Mouse (Mus musculus) adrenal gland, postnatal 10 days (tissue): ENCODE measurements around the gene Gm20708. TPM values are rescaled to one million over a fixed set of nuclear protein-coding genes. Genes with fewer than 3 reads are reported as not detected.

ENCODE experiments used
- DNase-seq: peaks from one replicate; pipeline ENCODE4 v3.0.0; 2021; ENCODE audit warnings: mixed read lengths
- total RNA-seq, 2 experiments: library from RNA; stranded (reverse); gene quantifications; 2 replicates each; pipeline ENCODE4 v1.2.3; 2021

The Gm20708 gene
- total RNA-seq, 2 experiments from 2014 or later: 0.57 to 0.58 TPM

DNA sequence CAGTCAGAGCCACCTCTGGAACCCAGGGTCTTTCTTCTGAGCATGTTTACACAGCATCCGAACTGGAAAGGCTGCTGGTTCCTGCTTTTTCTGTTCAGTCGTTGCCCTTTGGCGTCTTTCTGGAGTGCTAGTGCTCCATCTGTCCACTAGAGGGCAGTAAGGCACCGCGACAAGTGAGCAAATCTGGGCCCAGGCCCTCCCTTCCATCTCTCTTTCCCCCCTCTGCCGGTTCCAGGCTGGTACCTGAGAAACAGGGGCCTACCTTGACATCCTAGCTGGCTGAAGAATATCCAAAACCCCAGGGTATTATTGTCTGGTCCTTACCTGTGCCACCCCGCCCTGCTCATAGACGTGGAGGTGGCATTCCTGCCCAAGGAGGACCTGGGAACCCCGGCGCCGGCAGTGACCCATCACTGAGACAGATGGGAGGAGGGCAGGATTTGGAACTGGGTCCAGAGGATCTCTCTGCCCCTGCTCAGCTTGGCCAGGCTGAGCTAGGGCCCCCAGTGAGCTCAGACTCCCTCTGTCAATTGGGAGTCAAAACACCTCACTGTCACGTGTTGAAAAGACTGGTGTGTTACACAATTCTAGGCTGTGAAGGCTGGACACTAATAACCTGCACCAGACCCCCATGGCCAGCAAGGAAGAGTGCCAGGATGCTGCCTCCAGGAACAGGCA lies 61.4 kb downstream of the Gm20708 start:
- peak; percentile 78 for DNase-seq

DNA sequence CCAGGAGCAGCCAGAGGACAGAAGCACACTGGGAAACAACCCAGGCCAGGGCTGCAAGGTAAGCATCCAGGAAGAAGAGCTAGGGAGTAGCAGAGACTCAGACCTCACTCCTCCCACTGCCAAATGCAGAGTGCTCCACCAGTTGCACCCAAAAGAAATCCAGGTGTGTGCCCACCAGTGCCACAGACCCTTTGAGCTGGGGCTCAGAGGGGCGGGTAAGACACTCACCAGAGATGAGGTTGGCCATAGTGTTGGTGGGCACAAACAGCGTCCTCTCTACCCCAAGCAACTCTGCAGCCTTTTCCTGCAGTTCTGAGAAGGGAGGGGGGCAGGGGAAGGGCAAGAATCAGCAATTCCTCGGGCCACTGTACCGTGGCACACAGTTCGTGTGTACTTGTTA lies 61.9 kb downstream of the Gm20708 start:
- no peak for DNase-seq

DNA sequence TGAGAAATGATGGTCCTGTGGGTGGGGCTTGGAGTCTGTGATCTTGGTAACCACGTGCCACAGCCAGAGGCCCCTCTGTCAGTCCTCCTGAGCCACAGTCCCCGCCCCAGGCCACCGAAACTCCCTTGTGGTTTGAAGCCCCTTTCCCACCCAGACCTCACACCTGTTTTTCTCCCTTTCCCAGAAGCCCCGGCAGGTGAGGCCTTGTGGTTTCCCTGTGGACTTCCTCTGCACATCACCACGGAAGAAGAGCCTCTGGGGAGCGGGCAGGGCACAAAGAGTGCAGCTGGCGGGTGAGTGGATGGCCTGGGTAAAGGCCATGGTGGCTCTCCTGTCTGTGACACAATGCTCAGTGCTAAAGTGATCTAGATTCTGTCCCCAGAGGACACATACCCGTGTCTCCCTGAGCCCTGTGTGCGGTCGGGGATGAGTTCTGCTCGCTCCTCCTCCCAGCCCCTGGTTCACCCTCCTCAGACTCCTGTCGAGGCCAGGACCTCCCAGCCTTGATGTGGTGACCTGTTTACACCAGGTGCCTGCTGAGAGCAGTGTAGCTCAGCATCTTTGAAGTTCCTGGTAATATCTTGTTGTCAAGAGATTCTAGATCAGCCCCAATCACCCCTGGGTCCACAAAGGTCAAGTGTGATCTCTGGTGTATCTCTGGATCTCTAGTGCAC lies 62.6 kb downstream of the Gm20708 start:
- DNase-seq: no peak

DNA sequence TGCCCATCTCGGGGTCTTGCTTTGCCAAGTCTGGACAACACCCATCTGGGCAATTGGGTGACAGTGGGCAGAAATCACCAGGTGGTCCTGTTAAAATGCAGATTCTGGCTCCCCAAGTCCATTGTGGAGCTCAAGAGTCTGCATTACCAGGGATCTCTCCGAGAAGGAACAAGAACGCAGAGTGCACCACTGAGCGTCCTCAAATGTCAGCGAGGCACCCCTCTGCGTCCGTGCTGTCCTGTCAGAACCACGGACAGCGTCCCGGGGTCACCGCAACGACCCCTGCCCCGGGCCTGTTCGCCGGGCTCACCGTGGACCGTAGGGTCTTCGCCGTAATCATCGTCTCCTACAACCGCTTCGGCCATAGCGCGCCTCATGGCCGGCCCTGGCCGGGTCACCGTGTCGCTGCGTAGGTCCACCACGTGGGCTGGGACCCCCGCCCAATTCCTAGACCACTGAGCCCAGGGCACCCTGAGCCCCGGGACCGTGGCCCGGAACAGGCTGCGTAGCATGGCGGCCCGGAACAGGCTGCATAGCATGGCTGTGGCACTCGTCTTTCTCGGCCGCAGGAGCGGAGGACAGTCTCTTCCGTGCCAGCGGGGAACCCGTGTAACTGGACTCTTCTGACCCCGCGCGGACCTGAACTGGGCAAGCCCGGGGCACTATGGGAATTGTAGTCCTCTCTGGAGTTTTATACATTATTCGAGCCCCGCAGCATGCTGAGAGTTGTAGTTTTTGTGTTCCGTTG lies 63.6 kb downstream of the Gm20708 start, which contains the start of gene Tha1:
Gene Tha1 (minus strand): TSS at position 621 of the 748 bp plus-strand sequence.
- peak; percentile 90 for DNase-seq

DNA sequence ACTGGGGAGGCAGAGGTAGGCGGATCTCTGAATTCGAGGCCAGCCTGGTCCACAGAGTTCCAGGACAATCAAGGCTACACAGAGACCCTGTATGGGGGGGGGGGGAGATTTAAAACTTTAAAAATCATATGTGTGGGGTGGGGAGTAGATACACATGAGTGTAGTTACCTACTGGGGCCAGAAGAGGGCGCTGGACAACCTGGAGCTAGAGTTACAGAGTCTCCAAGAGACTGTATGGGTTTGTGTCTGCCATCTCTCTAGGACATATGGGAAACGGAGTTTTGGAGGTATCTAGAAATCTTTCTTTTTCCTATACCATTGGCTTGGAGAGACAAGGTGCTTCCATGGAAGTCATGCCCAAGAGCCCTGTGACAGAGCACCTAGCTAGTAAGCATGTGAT lies 65.0 kb downstream of the Gm20708 start:
- no peak for DNase-seq

DNA sequence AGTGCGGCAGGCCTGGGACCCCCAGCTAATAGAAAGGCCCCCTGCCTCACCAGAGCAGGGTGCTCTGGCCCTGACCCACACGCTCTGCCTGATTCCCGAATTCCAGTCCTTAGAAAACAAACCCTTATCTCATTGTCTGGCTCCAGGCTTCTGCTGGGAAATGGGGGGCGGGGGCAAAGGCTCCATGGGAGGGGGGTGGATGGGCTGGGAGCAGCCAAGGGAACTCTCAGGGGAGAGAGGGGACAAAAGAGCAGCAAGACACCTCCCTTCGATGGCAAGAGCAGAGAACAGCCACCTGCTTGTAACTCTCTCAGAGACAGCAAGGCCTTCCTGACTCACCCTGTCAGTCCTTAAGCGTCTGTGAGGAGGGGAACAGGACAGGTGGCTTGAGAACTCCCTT lies 66.2 kb downstream of the Gm20708 start:
- no peak for DNase-seq

DNA sequence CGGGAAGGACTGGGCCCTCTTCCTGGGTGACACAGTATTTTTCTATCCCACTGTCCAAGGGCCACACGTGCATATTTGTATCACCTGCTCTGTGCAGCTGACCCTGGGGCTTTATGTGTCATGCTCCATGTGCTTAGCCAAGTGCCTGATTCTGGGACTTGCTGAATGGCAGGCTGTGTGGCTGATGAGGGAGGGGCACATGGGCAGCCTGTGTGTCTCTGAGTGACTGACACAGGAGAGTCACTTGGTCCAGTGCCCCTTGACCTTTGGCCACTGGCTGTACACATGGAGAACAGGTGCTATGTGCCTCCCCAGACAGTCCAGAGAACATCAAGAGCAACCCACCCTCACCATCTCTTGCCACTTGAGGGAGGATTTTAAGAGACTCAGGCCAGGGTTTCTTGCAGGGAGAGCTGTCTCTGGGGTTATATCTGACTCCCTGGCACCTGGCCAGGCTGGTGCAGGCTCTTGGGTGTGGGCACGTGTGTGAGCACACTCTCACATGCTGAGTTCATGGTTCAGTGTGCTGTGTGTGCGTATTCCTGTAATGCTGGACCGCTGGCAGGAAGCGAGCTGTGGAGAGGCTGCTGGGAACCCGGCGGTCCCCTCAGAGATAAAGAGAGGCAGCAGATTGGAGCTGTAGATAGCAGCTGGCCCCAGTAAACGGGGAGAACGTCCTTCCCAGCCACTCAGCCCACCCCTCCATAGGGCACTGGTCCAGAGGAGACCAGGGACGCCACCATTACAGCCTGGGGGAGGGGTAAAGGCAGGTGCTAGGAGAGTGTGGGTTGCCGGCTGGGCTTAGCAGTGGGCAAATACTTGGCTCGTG lies 68.7 kb downstream of the Gm20708 start:
- DNase-seq: peak; percentile 58

DNA sequence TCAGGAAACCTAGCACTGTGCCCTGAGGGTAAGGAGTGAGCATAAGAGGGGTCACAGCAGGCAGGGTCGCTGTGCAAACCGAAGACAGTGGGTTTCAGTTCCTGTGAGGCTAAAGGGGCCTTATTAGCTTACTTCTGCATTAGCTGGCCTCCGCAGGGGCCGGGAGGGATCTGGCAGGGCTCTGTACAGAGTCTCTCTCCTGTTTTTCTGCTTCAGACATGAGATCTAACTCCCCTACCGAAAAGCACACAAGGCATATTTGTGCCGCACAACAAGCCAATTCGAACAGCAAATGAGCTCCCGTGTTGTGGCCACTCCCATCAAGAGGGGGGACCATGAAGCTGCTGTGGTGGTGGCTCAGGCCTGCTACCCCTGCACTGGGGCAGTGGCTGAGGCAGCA lies 69.4 kb downstream of the Gm20708 start:
- DNase-seq: no peak

DNA sequence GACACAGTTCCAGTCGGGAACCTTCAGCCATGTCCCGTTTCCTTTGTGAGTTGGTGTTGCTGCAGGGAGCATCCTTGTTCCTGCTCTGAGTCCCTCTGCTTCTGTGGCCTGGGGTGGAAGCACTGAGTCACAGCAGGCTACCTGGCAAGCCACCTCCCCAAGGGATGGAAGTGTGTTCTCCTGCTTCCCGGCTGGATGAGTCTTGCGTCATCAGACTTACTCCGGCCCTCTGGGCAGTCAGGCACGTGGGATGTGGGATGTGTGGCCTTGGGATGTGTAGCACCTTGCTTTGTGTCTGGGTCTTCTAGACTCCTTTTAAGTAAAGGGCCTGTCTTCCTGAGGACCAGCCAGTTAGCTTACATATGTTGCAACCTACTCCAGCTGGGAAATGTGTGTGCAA lies 70.2 kb downstream of the Gm20708 start:
- no peak for DNase-seq

DNA sequence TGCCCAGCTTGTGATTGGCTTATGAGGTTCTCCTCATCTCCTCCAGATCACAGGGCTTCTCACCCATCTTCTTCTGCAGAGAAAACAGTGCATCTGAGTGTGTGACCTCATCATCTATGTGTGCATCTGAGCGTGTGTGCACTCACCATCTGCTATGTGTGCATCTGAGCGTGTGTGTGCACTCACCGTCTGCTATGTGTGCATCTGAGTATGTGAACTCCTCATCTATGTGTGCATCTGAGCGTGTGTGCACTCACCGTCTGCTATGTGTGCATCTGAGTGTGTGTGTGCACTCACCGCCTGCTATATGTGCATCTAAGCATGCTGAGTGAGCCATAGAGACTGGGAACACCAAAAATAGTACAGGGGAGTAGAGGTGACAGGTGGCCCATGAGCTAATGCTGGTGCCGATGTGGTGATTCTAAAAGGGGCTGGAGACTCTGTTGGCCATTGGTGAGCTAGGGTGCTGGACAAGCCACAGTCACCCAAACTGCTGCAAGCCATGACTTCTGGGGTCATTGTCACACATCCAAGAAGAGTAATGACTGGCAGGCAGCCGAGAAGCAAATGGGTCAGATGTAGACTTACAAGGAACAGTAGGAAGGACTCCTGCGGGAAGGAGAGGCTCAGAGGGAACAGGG lies 71.0 kb downstream of the Gm20708 start:
- DNase-seq: no peak

DNA sequence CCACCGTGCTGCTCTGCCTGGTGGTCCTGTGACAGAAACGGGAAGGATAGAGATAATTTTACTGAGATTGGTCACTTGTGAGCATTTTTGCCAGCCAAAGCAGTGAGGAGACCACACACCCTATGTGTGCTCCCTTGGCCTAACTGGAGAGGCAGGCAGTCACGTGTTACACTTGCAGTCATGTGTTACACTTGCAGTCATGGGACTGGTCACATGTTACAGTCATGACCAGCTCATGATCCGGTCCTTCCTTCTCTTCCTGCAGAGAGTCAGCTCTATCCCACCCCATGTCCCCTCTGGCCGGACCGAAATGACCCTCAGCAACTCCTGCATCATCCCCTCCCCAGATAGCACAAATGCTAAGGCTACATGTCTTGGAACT lies 71.5 kb downstream of the Gm20708 start:
- DNase-seq: no peak

DNA sequence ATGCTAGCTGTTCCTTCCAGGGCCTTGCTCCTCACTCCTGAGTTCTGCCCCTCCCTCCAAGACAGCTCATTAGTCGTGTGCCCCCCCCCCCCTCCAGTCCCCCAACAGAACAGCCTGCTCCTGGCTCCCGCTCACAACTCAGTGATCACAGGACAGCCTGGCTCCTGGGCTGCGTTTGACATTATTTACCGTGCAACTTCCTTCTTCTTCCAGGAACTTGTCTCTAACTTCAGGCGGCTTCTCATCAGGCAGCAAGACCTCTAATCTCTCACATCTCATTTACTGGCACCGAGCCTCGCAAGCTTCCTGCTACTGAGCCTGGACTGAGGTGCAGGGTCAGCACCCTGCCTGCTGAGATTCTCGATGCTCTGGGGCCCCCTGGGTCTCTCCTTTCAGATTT lies 72.3 kb downstream of the Gm20708 start:
- peak; percentile 60 for DNase-seq

DNA sequence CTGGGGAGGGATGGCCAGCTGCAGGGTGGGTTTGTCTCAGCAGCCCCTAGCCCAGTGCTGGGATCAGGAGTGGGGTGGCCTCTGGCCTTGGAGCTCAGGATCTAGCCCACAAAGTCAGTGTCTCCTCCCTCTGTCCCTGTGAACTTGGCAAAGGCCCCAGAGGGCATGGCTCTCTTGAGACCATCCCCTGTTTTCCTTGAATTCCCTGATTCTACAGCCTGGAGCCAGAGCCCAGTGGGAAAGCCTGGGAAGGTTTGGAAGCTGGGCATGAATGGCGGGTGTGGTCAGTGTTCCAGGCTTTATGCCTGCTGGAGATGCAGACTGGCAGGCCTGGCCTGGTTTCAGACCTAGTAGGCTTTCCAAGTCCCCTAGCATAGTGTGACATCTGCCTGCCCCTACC lies 72.7 kb downstream of the Gm20708 start:
- DNase-seq: peak; percentile 37

DNA sequence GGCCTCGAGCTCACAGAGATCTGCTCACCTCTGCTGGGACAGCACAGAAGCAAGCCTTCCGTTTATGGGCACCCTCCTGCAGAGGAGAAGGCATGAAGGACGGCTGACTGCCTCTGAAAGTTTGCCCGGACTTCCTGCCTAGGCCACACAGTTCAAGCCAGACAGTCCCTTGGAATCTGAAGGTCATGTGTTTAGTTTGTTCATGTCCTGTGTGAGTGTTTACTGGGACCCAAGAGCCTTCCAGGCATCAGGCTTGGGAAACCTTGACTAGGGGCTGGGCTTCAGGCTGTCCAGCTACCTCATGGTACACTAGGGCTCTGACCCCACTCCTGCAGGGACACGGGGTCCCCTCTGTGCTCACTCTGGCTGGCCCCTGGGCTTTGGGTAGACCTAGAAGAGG lies 76.5 kb downstream of the Gm20708 start:
- DNase-seq: peak; percentile 36

DNA sequence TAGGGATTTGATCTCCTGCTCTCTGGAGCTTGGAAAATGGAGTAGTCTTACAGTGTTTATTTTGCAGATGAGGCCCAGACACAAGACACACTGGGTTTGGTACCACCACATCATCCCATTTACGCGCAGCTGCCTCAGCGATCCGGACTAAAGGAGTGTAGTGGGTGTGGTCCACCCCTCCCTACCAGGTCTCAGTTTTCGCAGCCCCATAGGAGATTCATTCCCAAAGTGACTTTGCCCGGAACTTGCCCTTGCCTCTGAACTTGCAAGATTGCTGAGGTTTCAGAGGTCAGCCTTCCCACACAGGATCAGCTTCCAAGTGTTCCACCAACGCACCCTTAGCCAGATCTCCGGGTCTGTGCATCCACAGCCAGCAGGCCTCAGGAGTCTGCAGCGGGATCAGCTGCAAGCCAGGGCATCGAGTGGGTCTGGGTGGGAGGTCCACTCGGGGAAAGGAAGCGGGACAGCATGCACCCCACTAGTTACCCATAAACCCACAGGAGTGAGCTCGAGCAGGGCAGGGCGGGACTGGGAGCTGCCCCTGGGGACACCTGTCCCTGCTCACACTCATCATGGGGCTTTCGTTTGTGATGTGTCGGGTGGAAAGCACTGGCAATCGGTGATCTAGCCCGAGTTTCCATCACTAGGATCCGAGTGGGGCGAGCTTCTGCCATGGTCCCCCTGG lies 78.8 kb downstream of the Gm20708 start:
- DNase-seq: no peak

DNA sequence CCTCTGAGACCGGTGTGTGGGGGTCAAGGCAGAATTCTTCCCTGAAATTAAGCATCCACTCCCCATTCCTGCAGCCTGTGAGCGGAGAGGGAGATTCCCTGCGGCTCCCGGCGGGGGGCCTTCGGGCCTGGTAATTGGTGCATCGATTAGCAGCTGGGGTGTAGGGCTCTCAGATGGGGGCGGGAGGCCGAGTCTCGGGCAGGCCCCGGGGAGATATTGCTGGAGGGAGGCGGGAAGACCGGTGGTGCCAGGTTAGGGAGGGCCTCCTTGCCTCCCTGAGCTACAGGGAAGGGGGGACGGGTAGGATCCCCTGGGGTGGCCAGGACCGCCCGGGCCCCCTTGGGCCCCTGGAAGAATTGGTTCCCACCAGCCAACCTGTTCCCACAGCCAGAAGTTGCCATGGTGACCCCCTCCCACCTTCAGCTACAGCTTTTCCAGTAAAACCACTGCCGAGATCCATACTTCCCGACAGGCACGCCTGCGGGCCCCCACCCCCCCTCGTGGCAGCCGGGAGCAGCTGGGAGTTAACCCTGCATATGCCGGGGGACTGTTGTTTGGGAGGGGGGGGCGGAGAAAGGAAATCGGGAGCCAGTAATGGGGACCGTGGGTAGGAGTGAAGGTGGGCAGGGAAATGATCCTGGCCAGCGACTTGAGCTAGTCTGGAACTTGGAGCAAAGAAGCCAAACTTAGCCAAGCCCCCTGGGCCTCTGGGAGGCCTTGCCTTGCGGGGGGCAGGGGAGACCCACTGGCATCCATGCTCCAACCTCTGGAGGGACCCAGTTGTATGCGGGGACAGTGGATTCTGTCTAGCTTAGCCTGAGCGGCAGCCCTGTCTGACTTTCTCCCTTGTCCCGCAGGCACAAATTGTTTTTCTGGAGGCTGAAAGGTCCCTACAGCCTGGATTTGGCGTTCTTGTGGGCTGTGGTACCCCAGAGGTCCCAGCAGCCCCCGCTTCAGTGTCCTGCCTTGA lies 79.7 kb downstream of the Gm20708 start:
- DNase-seq: no peak
